Mouse (Mus musculus): ENCODE results near the gene Pak6. TPM values are rescaled to one million over a fixed set of nuclear protein-coding genes. Genes with fewer than 3 reads are reported as not detected.

Pak6 gene
- total RNA-seq, 2 experiments from 2014 or later = 0.55 to 1.0 TPM

Other genes with a start within 250 kb of the Pak6 start
- 137 and 155 TPM in 2 replicates for gene Srp14, start 183.6 kb upstream of the Pak6 start, total RNA-seq (2014; fragmentation: Nextera tagmentation)
- gene Srp14, start 183.6 kb upstream of the Pak6 start, total RNA-seq (2017) = 129 and 225 TPM in 2 replicates
- gene Bmf, start 113.6 kb upstream of the Pak6 start, total RNA-seq (2014; fragmentation: Nextera tagmentation) = 1.2 TPM in 1 of 2 replicates, not detected in the other
- gene Bmf, start 113.6 kb upstream of the Pak6 start, total RNA-seq (2017) = 1.3 and 2.1 TPM in 2 replicates
- 51.3 and 64.1 TPM in 2 replicates for gene Bub1b, start 65.1 kb upstream of the Pak6 start, total RNA-seq (2014; fragmentation: Nextera tagmentation)
- gene Bub1b, start 65.1 kb upstream of the Pak6 start, total RNA-seq (2017) = 89.9 and 103 TPM in 2 replicates
- gene Ankrd63, start 40.7 kb downstream of the Pak6 start, total RNA-seq (2014; fragmentation: Nextera tagmentation) = not detected in 2 replicates
- 0.15 and 0.19 TPM in 2 replicates for gene Ankrd63, start 40.7 kb downstream of the Pak6 start, total RNA-seq (2017)
- 12.9 and 24.3 TPM in 2 replicates for gene Plcb2, start 65.1 kb downstream of the Pak6 start, total RNA-seq (2014; fragmentation: Nextera tagmentation)
- gene Plcb2, start 65.1 kb downstream of the Pak6 start, total RNA-seq (2017) = 6.2 and 16.3 TPM in 2 replicates
- gene Inafm2, start 82.5 kb downstream of the Pak6 start, total RNA-seq (2014; fragmentation: Nextera tagmentation) = 14.5 and 20.5 TPM in 2 replicates
- 10.1 and 13.9 TPM in 2 replicates for gene Inafm2, start 82.5 kb downstream of the Pak6 start, total RNA-seq (2017)
- 0.27 and 1.5 TPM in 2 replicates for gene Ccdc9b, start 99.4 kb downstream of the Pak6 start, total RNA-seq (2014; fragmentation: Nextera tagmentation)
- 0.09 and 1.3 TPM in 2 replicates for gene Ccdc9b, start 99.4 kb downstream of the Pak6 start, total RNA-seq (2017)
- gene Phgr1, start 109.5 kb downstream of the Pak6 start, total RNA-seq (2014; fragmentation: Nextera tagmentation) = not detected in 2 replicates
- not detected in 2 replicates for gene Phgr1, start 109.5 kb downstream of the Pak6 start, total RNA-seq (2017)
- gene Disp2, start 116.4 kb downstream of the Pak6 start, total RNA-seq (2014; fragmentation: Nextera tagmentation) = not detected in 2 replicates
- not detected in 2 replicates for gene Disp2, start 116.4 kb downstream of the Pak6 start, total RNA-seq (2017)
- gene Knstrn, start 150.7 kb downstream of the Pak6 start, total RNA-seq (2014; fragmentation: Nextera tagmentation) = 22.4 and 38.8 TPM in 2 replicates
- gene Knstrn, start 150.7 kb downstream of the Pak6 start, total RNA-seq (2017) = 59.1 and 104 TPM in 2 replicates
- 17.9 and 24.0 TPM in 2 replicates for gene Ivd, start 198.7 kb downstream of the Pak6 start, total RNA-seq (2014; fragmentation: Nextera tagmentation)
- gene Ivd, start 198.7 kb downstream of the Pak6 start, total RNA-seq (2017) = 15.7 and 30.3 TPM in 2 replicates
- gene Bahd1, start 237.1 kb downstream of the Pak6 start, total RNA-seq (2014; fragmentation: Nextera tagmentation) = 11.9 and 13.9 TPM in 2 replicates
- 4.9 and 7.2 TPM in 2 replicates for gene Bahd1, start 237.1 kb downstream of the Pak6 start, total RNA-seq (2017)

Data from megakaryocyte-erythroid progenitor cell, adult 5-6 weeks (primary cell).